9 mouse cellular contexts compared by ENCODE assay signal in the genomic region with DNA sequence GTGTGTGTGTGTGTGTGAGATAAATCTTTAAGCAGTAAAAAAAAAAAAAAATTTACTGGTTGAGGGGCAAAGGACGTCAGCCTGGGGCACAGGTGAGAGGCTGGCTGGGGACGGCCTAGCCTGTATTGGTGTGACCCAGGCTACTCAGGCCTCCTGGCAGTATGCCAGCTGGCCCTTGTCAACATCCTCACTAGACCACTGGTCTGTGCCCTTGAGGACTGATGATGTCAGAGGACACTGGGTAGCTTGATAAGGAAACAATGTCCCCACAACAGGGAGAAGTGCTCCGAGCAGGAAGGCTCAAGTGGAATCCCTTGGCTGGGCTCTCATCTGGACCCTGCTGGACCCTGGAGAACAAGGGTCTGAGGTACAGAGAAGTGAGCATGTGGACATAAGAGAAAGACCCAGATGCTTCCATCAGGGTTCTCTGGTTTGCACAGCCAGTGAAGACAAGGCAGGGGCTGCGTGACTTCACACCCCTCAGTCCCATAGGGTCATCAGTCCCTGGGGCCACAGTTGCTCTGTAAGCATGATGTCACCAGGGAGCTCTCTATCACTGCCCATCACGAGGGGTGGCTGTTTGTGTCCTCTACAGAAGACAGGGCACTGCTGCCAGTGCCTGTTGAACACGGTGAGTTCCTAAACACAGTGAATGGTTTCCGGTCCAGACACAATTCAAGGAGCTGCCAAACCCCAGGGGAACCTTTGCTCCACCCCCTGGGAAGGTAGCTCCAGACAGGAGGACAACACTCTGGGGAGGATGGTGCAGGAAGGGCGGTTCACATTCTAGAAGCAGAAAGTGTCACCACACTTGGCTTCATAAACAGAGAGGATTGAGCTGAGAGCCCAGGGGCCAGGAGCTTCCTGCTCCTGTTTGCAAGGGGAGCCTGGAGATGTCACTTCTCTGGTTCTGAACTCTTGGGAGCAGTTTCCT. TPM values are rescaled to one million over a fixed set of nuclear protein-coding genes. Genes with fewer than 3 reads are reported as not detected.
A peak's percentile ranks its signal among the peaks of the same experiment; 100 is the strongest.
DNase-seq lines count a peak whose midpoint lies in the region; ATAC-seq lines count a peak whose summit lies in the region.
"Had no signal": no experiment of that assay in that cellular context is flagged by ENCODE, and none has a peak within 500 bp of the region (broad histone marks: within the 10 kb centered on the region; RNA-seq: fewer than 3 reads in every experiment).

No protein-coding gene starts in this region.

- H3K36me3 ChIP-seq in heart, embryonic 10.5 days = no peaks in the 10 kb centered on the region
- no peaks in the 10 kb centered on the region for H3K36me3 ChIP-seq in kidney, embryonic 15.5 days
- H3K36me3 ChIP-seq in midbrain, embryonic 11.5 days (ENCODE audit: control insufficient read depth, insufficient read depth, low read length) = no peaks in the 10 kb centered on the region
- H3K36me3 ChIP-seq in hindbrain, embryonic 12.5 days = no peaks in the 10 kb centered on the region
- H3K36me3 ChIP-seq in limb, embryonic 10.5 days = no peaks in the 10 kb centered on the region

- peak overlapping the region; percentile 76 for H3K27ac ChIP-seq in heart, embryonic 10.5 days
- no peak overlapping the region for H3K27ac ChIP-seq in kidney, embryonic 15.5 days
- no peak overlapping the region for H3K27ac ChIP-seq in midbrain, embryonic 11.5 days (ENCODE audit: low read depth, low read length)
- H3K27ac ChIP-seq in hindbrain, embryonic 12.5 days = no peak overlapping the region
- no peak overlapping the region for H3K27ac ChIP-seq in limb, embryonic 10.5 days
- H3K27ac ChIP-seq: macrophage had no signal

- peaks cover 62% of the 10 kb centered on the region for H3K4me1 ChIP-seq in heart, embryonic 10.5 days
- peaks cover 18% of the 10 kb centered on the region for H3K4me1 ChIP-seq in kidney, embryonic 15.5 days
- H3K4me1 ChIP-seq in midbrain, embryonic 11.5 days (ENCODE audit: control insufficient read depth, insufficient read depth, low read length) = no peaks in the 10 kb centered on the region
- no peaks in the 10 kb centered on the region for H3K4me1 ChIP-seq in hindbrain, embryonic 12.5 days
- H3K4me1 ChIP-seq in limb, embryonic 10.5 days = no peaks in the 10 kb centered on the region

- peak; percentile 92 for DNase-seq in adrenal gland, adult 8-10 months
- no peak for DNase-seq in heart, embryonic 10.5 days (ENCODE audit: low spot score)
- DNase-seq in lung, postnatal 14 days = peak; percentile 55
- no peak for DNase-seq in midbrain, embryonic 11.5 days (ENCODE audit: low spot score, missing footprints)
- no peak for DNase-seq in limb, embryonic 10.5 days (ENCODE audit: low spot score)

- H3K4me3 ChIP-seq in heart, embryonic 10.5 days = 0 out of 2 replicates have a peak overlapping the region, but pooled peaks have one; percentile 9
- no peak overlapping the region for H3K4me3 ChIP-seq in kidney, embryonic 15.5 days (replicated peaks)
- no peak overlapping the region for H3K4me3 ChIP-seq in midbrain, embryonic 11.5 days (ENCODE audit: low read depth, low read length)
- H3K4me3 ChIP-seq in hindbrain, embryonic 12.5 days = no peak overlapping the region
- no peak overlapping the region for H3K4me3 ChIP-seq in limb, embryonic 10.5 days

- no peak overlapping the region for H3K4me2 ChIP-seq in kidney, embryonic 15.5 days
- H3K4me2 ChIP-seq in midbrain, embryonic 11.5 days = no peak overlapping the region
- no peak overlapping the region for H3K4me2 ChIP-seq in hindbrain, embryonic 12.5 days (replicated peaks)

- 33% methylated on average over 8 of the region's 8 CpGs for WGBS in heart, embryonic 10.5 days
- 40% methylated on average over 8 of the region's 8 CpGs for WGBS in kidney, embryonic 15.5 days
- 73% methylated on average over 8 of the region's 8 CpGs for WGBS in midbrain, embryonic 11.5 days
- 65% methylated on average over 8 of the region's 8 CpGs for WGBS in hindbrain, embryonic 12.5 days
- WGBS in limb, embryonic 10.5 days = 64% methylated on average over 8 of the region's 8 CpGs

- 0 out of 2 replicates have a peak, but pooled peaks have one; percentile 33 for ATAC-seq in kidney, embryonic 15.5 days (replicated peaks; ENCODE audit: low FRiP score)
- ATAC-seq in midbrain, embryonic 11.5 days (ENCODE audit: low FRiP score) = no peak
- ATAC-seq in hindbrain, embryonic 12.5 days (ENCODE audit: low FRiP score) = no peak

- H3K27me3 ChIP-seq in heart, embryonic 10.5 days (ENCODE audit: insufficient read depth, poor library complexity, severe bottlenecking) = peaks cover 21% of the 10 kb centered on the region; the same call in 1 of the 2 replicates
- H3K27me3 ChIP-seq in kidney, embryonic 15.5 days = no peaks in the 10 kb centered on the region
- no peaks in the 10 kb centered on the region for H3K27me3 ChIP-seq in midbrain, embryonic 11.5 days (ENCODE audit: control insufficient read depth, insufficient read depth, low read length)
- H3K27me3 ChIP-seq in hindbrain, embryonic 12.5 days = no peaks in the 10 kb centered on the region
- H3K27me3 ChIP-seq in limb, embryonic 10.5 days (ENCODE audit: low read depth, poor library complexity, severe bottlenecking) = no peaks in the 10 kb centered on the region

- H3K9ac ChIP-seq in kidney, embryonic 15.5 days = no peak overlapping the region
- H3K9ac ChIP-seq in midbrain, embryonic 11.5 days (ENCODE audit: low read length) = no peak overlapping the region
- H3K9ac ChIP-seq in hindbrain, embryonic 12.5 days = no peak overlapping the region

- H3K9me3 ChIP-seq in heart, embryonic 10.5 days = no peaks in the 10 kb centered on the region
- no peaks in the 10 kb centered on the region for H3K9me3 ChIP-seq in kidney, embryonic 15.5 days (replicated peaks)
- H3K9me3 ChIP-seq in midbrain, embryonic 11.5 days (ENCODE audit: control insufficient read depth, low read length) = no peaks in the 10 kb centered on the region
- no peaks in the 10 kb centered on the region for H3K9me3 ChIP-seq in hindbrain, embryonic 12.5 days (replicated peaks)
- H3K9me3 ChIP-seq in limb, embryonic 10.5 days (replicated peaks) = no peaks in the 10 kb centered on the region

RNA-seq across cellular contexts. Expression of gene Adora1, which starts 12.8 kb away (rescaled TPM):
- 100 to 1,000 TPM; 162 to 296 (median 242) TPM for total RNA-seq in adrenal gland, adult 8-10 months (2022)
- polyA plus RNA-seq in heart, embryonic 10.5 days (2016; fragmentation: Nextera tagmentation; extraction: Ambion mirVana) = 8.0 and 8.1 TPM in 2 replicates
- 7.7 and 8.2 TPM in 2 replicates for polyA plus RNA-seq in kidney, embryonic 15.5 days (2015; fragmentation: Nextera tagmentation; extraction: Ambion mirVana)
- 0.07 and 0.08 TPM in 2 replicates for polyA plus RNA-seq in midbrain, embryonic 11.5 days (2014; fragmentation: Nextera tagmentation; extraction: Ambion mirVana)
- polyA plus RNA-seq in hindbrain, embryonic 12.5 days (2016; fragmentation: Nextera tagmentation; extraction: Ambion mirVana) = 2.3 and 2.4 TPM in 2 replicates
- polyA plus RNA-seq in limb, embryonic 10.5 days (2016; fragmentation: Nextera tagmentation; extraction: Ambion mirVana) = 0.06 and 0.69 TPM in 2 replicates
- total RNA-seq: common myeloid progenitor, adult 5-6 weeks had no signal
- polyA plus RNA-seq: macrophage had no signal

RNA-seq across cellular contexts. Expression of gene Mybph, which starts 29.1 kb away (rescaled TPM):
- under 1 TPM in 2 of 4 experiments, not detected in 2; 0.17 to 0.24 TPM for total RNA-seq in adrenal gland, adult 8-10 months (2022)
- 0.33 and 0.43 TPM in 2 replicates for polyA plus RNA-seq in heart, embryonic 10.5 days (2016; fragmentation: Nextera tagmentation; extraction: Ambion mirVana)
- 6.1 and 9.3 TPM in 2 replicates for polyA plus RNA-seq in kidney, embryonic 15.5 days (2015; fragmentation: Nextera tagmentation; extraction: Ambion mirVana)
- 0.12 and 0.22 TPM in 2 replicates for polyA plus RNA-seq in midbrain, embryonic 11.5 days (2014; fragmentation: Nextera tagmentation; extraction: Ambion mirVana)
- polyA plus RNA-seq in hindbrain, embryonic 12.5 days (2016; fragmentation: Nextera tagmentation; extraction: Ambion mirVana) = 2.4 and 15.9 TPM in 2 replicates
- polyA plus RNA-seq in limb, embryonic 10.5 days (2016; fragmentation: Nextera tagmentation; extraction: Ambion mirVana) = 0.56 and 0.98 TPM in 2 replicates
- total RNA-seq: common myeloid progenitor, adult 5-6 weeks had no signal
- polyA plus RNA-seq: macrophage had no signal

RNA-seq across cellular contexts. Expression of gene Chil1, which starts 40.4 kb away (rescaled TPM):
- 1 to 10 TPM in 3 of 4 experiments, under 1 TPM in 1; 0.74 to 1.6 (median 1.3) TPM for total RNA-seq in adrenal gland, adult 8-10 months (2022)
- polyA plus RNA-seq in heart, embryonic 10.5 days (2016; fragmentation: Nextera tagmentation; extraction: Ambion mirVana) = 0.87 and 1.1 TPM in 2 replicates
- polyA plus RNA-seq in kidney, embryonic 15.5 days (2015; fragmentation: Nextera tagmentation; extraction: Ambion mirVana) = 1.7 and 2.2 TPM in 2 replicates
- polyA plus RNA-seq in midbrain, embryonic 11.5 days (2014; fragmentation: Nextera tagmentation; extraction: Ambion mirVana) = 1.8 and 2.2 TPM in 2 replicates
- 3.0 and 3.3 TPM in 2 replicates for polyA plus RNA-seq in hindbrain, embryonic 12.5 days (2016; fragmentation: Nextera tagmentation; extraction: Ambion mirVana)
- 0.80 TPM in 1 of 2 replicates, not detected in the other for polyA plus RNA-seq in limb, embryonic 10.5 days (2016; fragmentation: Nextera tagmentation; extraction: Ambion mirVana)

Comparison
In these comparisons a context has a peak if more than half of its experiments do, and no peak if none do; other contexts are left out.
1. DNase-seq: peak in adrenal gland, adult 8-10 months (single experiment) and lung, postnatal 14 days (single experiment); none in heart, embryonic 10.5 days (single experiment), midbrain, embryonic 11.5 days (single experiment) and limb, embryonic 10.5 days (single experiment).